Mouse (Mus musculus): ENCODE measurements at regions not wholly inside any gene's neighbourhood (a gene's known extent, or its start where the extent isn't known, plus 50 kb on each side); places are given as distances from the start of the nearest gene placed in this dataset.

DNA sequence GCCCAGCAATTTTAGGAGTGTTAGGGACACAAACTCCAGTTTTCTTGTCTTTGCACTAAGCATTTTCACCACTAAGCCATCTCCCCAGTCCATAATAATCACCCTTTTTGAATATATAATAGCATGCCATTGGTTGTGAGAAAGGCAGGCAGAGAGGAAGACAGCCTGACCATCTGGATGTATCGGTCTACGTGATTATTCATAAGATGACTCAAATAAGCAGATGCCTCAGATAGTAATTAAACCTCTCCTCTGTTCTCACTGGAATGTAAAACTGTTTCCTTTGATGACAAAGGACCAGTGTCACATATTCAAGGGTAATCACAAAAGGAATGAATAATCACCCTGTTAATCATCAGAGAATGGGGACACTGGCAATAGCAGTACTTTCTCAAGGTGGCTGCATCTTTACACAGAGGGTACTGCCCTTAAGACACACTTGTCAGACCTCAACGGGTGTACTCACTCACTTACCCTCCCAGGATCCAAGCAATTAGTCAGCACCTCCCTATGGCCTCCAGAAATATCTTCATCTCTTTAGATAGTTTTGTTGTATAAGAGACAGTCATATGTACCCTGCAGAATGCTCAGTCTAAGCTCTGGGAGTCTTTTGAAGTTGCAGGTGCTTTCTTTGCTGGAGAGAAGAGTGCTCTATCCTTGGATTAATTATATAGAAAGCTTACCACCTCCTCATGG, 826.0 kb upstream of the Ddx18 start:
- no peak overlapping the region for H3K27ac ChIP-seq
- ATAC-seq (ENCODE audit: insufficient read depth, low FRiP score, low read depth): no peak
- no peaks in the 10 kb centered on the region for H3K36me3 ChIP-seq
- H3K9me3 ChIP-seq: no peaks in the 10 kb centered on the region
- WGBS: 59% methylated on average over 3 of the region's 3 CpGs
- no peaks in the 10 kb centered on the region for H3K4me1 ChIP-seq
- H3K4me3 ChIP-seq (replicated peaks): no peak overlapping the region
- no peaks in the 10 kb centered on the region for H3K27me3 ChIP-seq (replicated peaks)
- no peak overlapping the region for H3K4me2 ChIP-seq
- no peak overlapping the region for H3K9ac ChIP-seq

DNA sequence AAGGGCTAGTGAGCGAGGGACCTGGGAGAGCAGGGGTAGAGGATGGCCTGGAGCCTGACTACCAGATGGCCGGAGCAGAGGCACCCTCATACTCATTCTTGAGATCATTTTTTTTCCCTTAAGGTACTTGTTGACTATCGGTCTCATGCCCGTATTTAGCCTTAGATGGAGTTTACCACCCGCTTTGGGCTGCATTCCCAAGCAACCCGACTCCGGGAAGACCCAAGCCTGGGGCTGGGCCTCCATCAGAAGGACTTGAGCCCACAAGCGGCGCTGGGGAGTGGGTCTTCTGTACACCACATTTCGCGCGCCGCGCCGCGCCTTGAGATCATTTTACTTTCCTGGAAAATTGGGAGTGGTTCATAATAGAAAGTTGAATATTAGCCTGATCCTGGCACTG, 789.2 kb upstream of the Ddx18 start:
- no peaks in the 10 kb centered on the region for H3K4me1 ChIP-seq
- 91% methylated on average over 16 of the region's 16 CpGs for WGBS
- no peak overlapping the region for H3K4me2 ChIP-seq
- no peak overlapping the region for H3K9ac ChIP-seq
- no peaks in the 10 kb centered on the region for H3K36me3 ChIP-seq
- no peak overlapping the region for H3K27ac ChIP-seq
- H3K27me3 ChIP-seq (replicated peaks): no peaks in the 10 kb centered on the region
- H3K9me3 ChIP-seq: no peaks in the 10 kb centered on the region
- ATAC-seq (ENCODE audit: insufficient read depth, low FRiP score, low read depth): peak; percentile 97
- no peak overlapping the region for H3K4me3 ChIP-seq (replicated peaks)

DNA sequence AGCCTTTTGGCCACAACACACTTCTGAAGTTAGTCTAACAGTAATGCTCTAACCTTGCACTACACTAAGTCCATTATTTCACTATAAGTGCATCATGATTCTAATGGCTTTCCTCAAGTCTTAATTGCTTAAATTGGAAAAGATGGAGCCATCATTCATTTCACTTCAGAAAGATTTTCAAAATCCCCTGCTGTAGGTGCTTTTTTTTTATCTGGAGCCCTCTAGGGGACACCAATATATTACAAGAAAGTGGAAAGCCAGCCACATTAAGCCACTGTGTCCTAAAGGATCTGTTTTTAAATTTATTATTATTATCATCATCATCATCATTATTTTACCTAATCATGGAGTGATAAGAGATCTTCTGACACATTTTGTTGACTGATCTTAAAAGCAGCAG, 783.7 kb upstream of the Ddx18 start:
- Histone ChIP-seq H3K36me3 (no peaks in the 10 kb centered on the region), H3K27me3 (replicated peaks) (no peaks in the 10 kb centered on the region)
- no peak for ATAC-seq (ENCODE audit: insufficient read depth, low FRiP score, low read depth)

DNA sequence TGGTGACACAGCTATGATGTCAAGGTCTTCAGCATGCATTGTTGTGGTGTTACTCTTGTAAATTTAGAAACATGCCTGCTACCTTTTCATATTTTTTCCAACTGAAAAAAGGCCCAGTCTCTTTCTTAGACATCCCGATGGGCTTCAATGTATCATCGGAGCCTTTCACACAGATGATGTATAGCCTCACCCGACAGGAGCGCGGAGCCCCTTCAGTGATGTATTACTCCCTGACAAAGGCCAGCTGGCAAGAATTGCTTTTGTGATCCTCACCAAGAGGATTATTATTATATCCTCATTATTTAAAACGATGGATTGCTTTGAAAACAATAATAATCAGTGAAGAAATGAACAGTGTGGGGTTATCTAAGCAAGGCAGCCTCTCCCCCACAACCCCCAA, 765.5 kb upstream of the Ddx18 start:
- 40% methylated on average over 6 of the region's 6 CpGs for WGBS
- no peaks in the 10 kb centered on the region for H3K27me3 ChIP-seq (replicated peaks)
- no peaks in the 10 kb centered on the region for H3K4me1 ChIP-seq
- no peak overlapping the region for H3K27ac ChIP-seq
- ATAC-seq (ENCODE audit: insufficient read depth, low FRiP score, low read depth): no peak
- no peaks in the 10 kb centered on the region for H3K9me3 ChIP-seq
- H3K9ac ChIP-seq: no peak overlapping the region
- no peak overlapping the region for H3K4me2 ChIP-seq
- H3K4me3 ChIP-seq (replicated peaks): no peak overlapping the region
- H3K36me3 ChIP-seq: no peaks in the 10 kb centered on the region

More for the DNA sequence above, 783.7 kb upstream of the Ddx18 start:
- no peak overlapping the region for H3K4me2 ChIP-seq
- no peaks in the 10 kb centered on the region for H3K4me1 ChIP-seq
- H3K4me3 ChIP-seq (replicated peaks): no peak overlapping the region
- H3K27ac ChIP-seq: no peak overlapping the region
- no peaks in the 10 kb centered on the region for H3K9me3 ChIP-seq
- no peak overlapping the region for H3K9ac ChIP-seq

DNA sequence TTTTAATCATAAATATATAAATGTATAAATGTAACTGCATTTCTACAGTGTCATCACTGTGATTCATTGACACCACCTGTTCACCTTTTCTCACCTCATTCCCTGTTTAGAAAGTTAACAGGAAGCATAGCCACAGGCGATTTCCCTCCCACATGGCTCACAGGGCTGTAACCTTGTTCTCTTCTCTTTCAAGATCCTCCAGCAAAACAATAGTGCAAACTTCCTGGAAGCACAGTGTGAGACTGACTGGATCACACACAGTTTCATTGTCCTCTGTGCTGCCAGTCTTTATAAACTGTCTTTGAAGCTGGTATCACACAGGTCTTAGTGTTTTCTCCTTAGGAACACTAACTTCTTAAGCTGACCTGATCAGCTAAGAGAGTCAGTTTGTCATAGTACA, 760.5 kb upstream of the Ddx18 start:
- H3K4me2 ChIP-seq: no peak overlapping the region
- WGBS: 39% methylated on average over 1 of the region's 1 CpGs
- no peak overlapping the region for H3K9ac ChIP-seq
- H3K9me3 ChIP-seq: no peaks in the 10 kb centered on the region
- no peaks in the 10 kb centered on the region for H3K36me3 ChIP-seq
- H3K27me3 ChIP-seq (replicated peaks): no peaks in the 10 kb centered on the region
- ATAC-seq (ENCODE audit: insufficient read depth, low FRiP score, low read depth): no peak
- H3K27ac ChIP-seq: no peak overlapping the region
- no peak overlapping the region for H3K4me3 ChIP-seq (replicated peaks)
- no peaks in the 10 kb centered on the region for H3K4me1 ChIP-seq
